10 mouse cellular contexts compared by ENCODE assay signal in genomic region chr17:66761326-66762296, GRCm38 (mm10).
DNase-seq lines count a peak whose midpoint lies in the region; ATAC-seq and TF ChIP-seq lines count a peak whose summit lies in the region.
"Had no signal": no experiment of that assay in that cellular context is flagged by ENCODE, and none has a peak within 500 bp of the region (broad histone marks: within the 10 kb centered on the region; RNA-seq: fewer than 3 reads in every experiment).

No protein-coding gene starts in this region.

- TF ChIP-seq EP300 in lung, postnatal 0 days (IDR thresholded peaks at IDR 0.05), result no peak

- H3K4me3 ChIP-seq in lung, embryonic 14.5 days (ENCODE audit: low read depth, low read length), result no peak overlapping the region
- H3K4me3 ChIP-seq in lung, postnatal 0 days (ENCODE audit: low read depth, low read length), result no peak overlapping the region
- H3K4me3 ChIP-seq in forebrain, embryonic 14.5 days (ENCODE audit: low read depth, low read length), result no peak overlapping the region
- no peak overlapping the region for H3K4me3 ChIP-seq in hindbrain, postnatal 0 days (ENCODE audit: low read length)
- no peak overlapping the region for H3K4me3 ChIP-seq in neural tube, embryonic 15.5 days (replicated peaks)
- H3K4me3 ChIP-seq: liver, embryonic 15.5 days had no signal

- no peak for ATAC-seq in lung, embryonic 14.5 days (ENCODE audit: insufficient read depth)
- no peak for ATAC-seq in lung, postnatal 0 days
- peak; percentile 24 for ATAC-seq in forebrain, embryonic 14.5 days
- peak; percentile 78 for ATAC-seq in hindbrain, postnatal 0 days
- peak; percentile 70 for ATAC-seq in neural tube, embryonic 15.5 days (ENCODE audit: low FRiP score)

- no peaks in the 10 kb centered on the region for H3K4me1 ChIP-seq in lung, embryonic 14.5 days (ENCODE audit: insufficient read depth)
- H3K4me1 ChIP-seq in lung, postnatal 0 days (ENCODE audit: insufficient read depth, low read depth, low read length), result no peaks in the 10 kb centered on the region
- H3K4me1 ChIP-seq in forebrain, embryonic 14.5 days (ENCODE audit: control insufficient read depth, insufficient read depth, low read length), result peaks cover 13% of the 10 kb centered on the region; the same call in 1 of the 2 replicates
- peaks cover 10% of the 10 kb centered on the region; the same call in 1 of the 2 replicates for H3K4me1 ChIP-seq in hindbrain, postnatal 0 days (ENCODE audit: insufficient read depth, low read length)
- H3K4me1 ChIP-seq in neural tube, embryonic 15.5 days, result peaks cover 26% of the 10 kb centered on the region
- H3K4me1 ChIP-seq: liver, embryonic 15.5 days had no signal

- peaks cover 3% of the 10 kb centered on the region; the same call in 1 of the 2 replicates for H3K36me3 ChIP-seq in lung, embryonic 14.5 days (ENCODE audit: insufficient read depth)
- peaks cover 17% of the 10 kb centered on the region for H3K36me3 ChIP-seq in lung, postnatal 0 days (ENCODE audit: insufficient read depth, low read length)
- H3K36me3 ChIP-seq in forebrain, embryonic 14.5 days (ENCODE audit: control insufficient read depth, insufficient read depth, low read length), result no peaks in the 10 kb centered on the region
- H3K36me3 ChIP-seq in hindbrain, postnatal 0 days (ENCODE audit: insufficient read depth, low read length), result no peaks in the 10 kb centered on the region
- H3K36me3 ChIP-seq in neural tube, embryonic 15.5 days, result no peaks in the 10 kb centered on the region
- H3K36me3 ChIP-seq: G1E; liver, embryonic 15.5 days had no signal

- DNase-seq in lung, embryonic 14.5 days, result peak; percentile 19
- DNase-seq in lung, postnatal 0 days (ENCODE audit: low spot score), result no peak
- peak; percentile 51 for DNase-seq in forebrain, embryonic 14.5 days (ENCODE audit: low spot score)
- peak; percentile 71 for DNase-seq in hindbrain, postnatal 0 days (ENCODE audit: low spot score)
- no peak for DNase-seq in spleen, postnatal 14 days (ENCODE audit: low spot score in 2 of 2)
- no peak for DNase-seq in thymus, adult 18-20 months
- DNase-seq: adrenal gland, postnatal 25 days had no signal

- no peaks in the 10 kb centered on the region for H3K9me3 ChIP-seq in lung, embryonic 14.5 days (ENCODE audit: low read depth, low read length)
- no peaks in the 10 kb centered on the region for H3K9me3 ChIP-seq in lung, postnatal 0 days (ENCODE audit: low read length)
- no peaks in the 10 kb centered on the region for H3K9me3 ChIP-seq in forebrain, embryonic 14.5 days (replicated peaks; ENCODE audit: control insufficient read depth, low read length)
- H3K9me3 ChIP-seq in hindbrain, postnatal 0 days (ENCODE audit: low read length), result no peaks in the 10 kb centered on the region
- H3K9me3 ChIP-seq in neural tube, embryonic 15.5 days (replicated peaks), result no peaks in the 10 kb centered on the region
- H3K9me3 ChIP-seq: liver, embryonic 15.5 days had no signal

- H3K27me3 ChIP-seq in lung, embryonic 14.5 days (ENCODE audit: insufficient read depth, low read length), result no peaks in the 10 kb centered on the region
- no peaks in the 10 kb centered on the region for H3K27me3 ChIP-seq in lung, postnatal 0 days (replicated peaks; ENCODE audit: insufficient read depth, low read length)
- no peaks in the 10 kb centered on the region for H3K27me3 ChIP-seq in forebrain, embryonic 14.5 days (replicated peaks; ENCODE audit: control insufficient read depth, insufficient read depth, low read length)
- H3K27me3 ChIP-seq in hindbrain, postnatal 0 days (ENCODE audit: insufficient read depth, low read length), result no peaks in the 10 kb centered on the region
- H3K27me3 ChIP-seq in neural tube, embryonic 15.5 days (replicated peaks), result no peaks in the 10 kb centered on the region
- H3K27me3 ChIP-seq: liver, embryonic 15.5 days had no signal

- H3K4me2 ChIP-seq in lung, embryonic 14.5 days, result no peak overlapping the region
- no peak overlapping the region for H3K4me2 ChIP-seq in lung, postnatal 0 days (replicated peaks; ENCODE audit: low read depth, low read length)
- H3K4me2 ChIP-seq in forebrain, embryonic 14.5 days (ENCODE audit: low read length), result peak overlapping the region; percentile 34
- peak overlapping the region; percentile 33 for H3K4me2 ChIP-seq in hindbrain, postnatal 0 days (ENCODE audit: low read depth, low read length)
- peak overlapping the region; percentile 26 for H3K4me2 ChIP-seq in neural tube, embryonic 15.5 days
- H3K4me2 ChIP-seq: liver, embryonic 15.5 days had no signal

- TF ChIP-seq CTCF in lung, embryonic 14.5 days (IDR thresholded peaks at IDR 0.05; ENCODE audit: low read depth), result no peak
- TF ChIP-seq CTCF in lung, postnatal 0 days (IDR thresholded peaks at IDR 0.05), result no peak
- no peak for TF ChIP-seq CTCF in hindbrain, postnatal 0 days (IDR thresholded peaks at IDR 0.05; ENCODE audit: low read depth)

- WGBS in lung, embryonic 14.5 days, result 52% methylated on average over 26 of the region's 26 CpGs
- whole genome bisulfite sequencing in lung, postnatal 0 days, result 68% methylated on average over 26 of the region's 26 CpGs
- 32% methylated on average over 26 of the region's 26 CpGs for WGBS in forebrain, embryonic 14.5 days
- WGBS in hindbrain, postnatal 0 days, result 24% methylated on average over 26 of the region's 26 CpGs
- WGBS in neural tube, embryonic 15.5 days, result 15% methylated on average over 26 of the region's 26 CpGs

- no peak overlapping the region for H3K27ac ChIP-seq in lung, embryonic 14.5 days (ENCODE audit: low read depth)
- no peak overlapping the region for H3K27ac ChIP-seq in lung, postnatal 0 days (ENCODE audit: low read length)
- no peak overlapping the region for H3K27ac ChIP-seq in forebrain, embryonic 14.5 days (ENCODE audit: low read depth, low read length)
- peak overlapping the region; percentile 65 for H3K27ac ChIP-seq in hindbrain, postnatal 0 days
- H3K27ac ChIP-seq in neural tube, embryonic 15.5 days (replicated peaks), result peak overlapping the region; percentile 60
- H3K27ac ChIP-seq: liver, embryonic 15.5 days had no signal

- no peak overlapping the region for H3K9ac ChIP-seq in lung, embryonic 14.5 days
- H3K9ac ChIP-seq in lung, postnatal 0 days (replicated peaks; ENCODE audit: low read depth), result no peak overlapping the region
- H3K9ac ChIP-seq in forebrain, embryonic 14.5 days (ENCODE audit: low read length), result peak overlapping the region; percentile 25; the same call in 1 of the 2 replicates
- no peak overlapping the region for H3K9ac ChIP-seq in hindbrain, postnatal 0 days (replicated peaks; ENCODE audit: low read length)
- no peak overlapping the region for H3K9ac ChIP-seq in neural tube, embryonic 15.5 days (replicated peaks)
- H3K9ac ChIP-seq: liver, embryonic 15.5 days had no signal

Comparison
In these comparisons a context has a peak if more than half of its experiments do, and no peak if none do; other contexts are left out.
1. DNase-seq: peak in lung, embryonic 14.5 days (single experiment), forebrain, embryonic 14.5 days (single experiment) and hindbrain, postnatal 0 days (single experiment); none in lung, postnatal 0 days (single experiment), spleen, postnatal 14 days (0 of 2) and thymus, adult 18-20 months (0 of 2).
2. ATAC-seq: peak in forebrain, embryonic 14.5 days (single experiment), hindbrain, postnatal 0 days (single experiment) and neural tube, embryonic 15.5 days (single experiment); none in lung, embryonic 14.5 days (single experiment) and lung, postnatal 0 days (single experiment).
3. H3K27ac ChIP-seq: peak in hindbrain, postnatal 0 days (single experiment) and neural tube, embryonic 15.5 days (single experiment); none in lung, embryonic 14.5 days (single experiment), lung, postnatal 0 days (single experiment) and forebrain, embryonic 14.5 days (single experiment).
4. H3K4me2 ChIP-seq: peak in forebrain, embryonic 14.5 days (single experiment), hindbrain, postnatal 0 days (single experiment) and neural tube, embryonic 15.5 days (single experiment); none in lung, embryonic 14.5 days (single experiment) and lung, postnatal 0 days (single experiment).